Mouse (Mus musculus) myocyte (in vitro differentiated cells): Measurements from ENCODE around the gene Irf5. TPM values are rescaled to one million over a fixed set of nuclear protein-coding genes. Genes with fewer than 3 reads are reported as not detected.
"Not testable (repeated sequence)": the region's sequence is repeated elsewhere in the genome, so short reads cannot be mapped to it uniquely, and the experiment has no call there.

Experiments
- H3K27me3 ChIP-seq: one replicate; pipeline ENCODE4 v1.6.1; 2011; ENCODE audit not compliant: control insufficient read depth, insufficient read depth, insufficient read length
- H3K36me3 ChIP-seq: one replicate; pipeline ENCODE4 v1.6.1; 2011; ENCODE audit not compliant: control insufficient read depth, insufficient read depth
- H3K4me2 ChIP-seq: one replicate; pipeline ENCODE4 v1.6.1; 2011; ENCODE audit warnings: low read depth, control low read depth
- H3K4me3 ChIP-seq: one replicate; pipeline ENCODE4 v1.5.1; 2011; ENCODE audit warnings: mild to moderate bottlenecking, control low read depth, moderate library complexity
- H3K79me2 ChIP-seq: one replicate; pipeline ENCODE4 v1.6.1; 2011; ENCODE audit not compliant: control insufficient read depth, insufficient read depth
- H3ac ChIP-seq: one replicate; pipeline ENCODE4 v1.6.1; 2011; ENCODE audit not compliant: control insufficient read depth, insufficient read length
- CEBPB ChIP-seq: IDR thresholded peaks from 2 replicates; pipeline ENCODE4 v1.6.1; 2011; ENCODE audit warnings: mild to moderate bottlenecking, moderate library complexity; ENCODE audit not compliant: poor library complexity, insufficient read depth, severe bottlenecking
- E2F4 ChIP-seq: IDR thresholded peaks from one replicate; pipeline ENCODE4 v1.6.1; 2011; ENCODE audit warnings: mild to moderate bottlenecking, control low read depth, moderate library complexity; ENCODE audit not compliant: insufficient read depth
- MAX ChIP-seq: IDR thresholded peaks from one replicate; pipeline ENCODE4 v1.6.1; 2011; ENCODE audit warnings: low read depth, mild to moderate bottlenecking, control low read depth
- MYOD1 ChIP-seq, 3 experiments: IDR thresholded peaks; one replicate each; pipeline ENCODE4 v1.6.1; 2011; ENCODE audit warnings: control low read depth in 2 of 3, low read depth in 2 of 3, mild to moderate bottlenecking in 2 of 3, moderate library complexity in 1 of 3; ENCODE audit not compliant: insufficient read length in 2 of 3, control insufficient read depth in 1 of 3
- MYOG ChIP-seq, 3 experiments: IDR thresholded peaks; one replicate each; pipeline ENCODE4 v1.6.1; 2011; ENCODE audit warnings: control low read depth in 2 of 3, low read depth in 2 of 3, mild to moderate bottlenecking in 2 of 3; ENCODE audit not compliant: insufficient read length in 2 of 3, control insufficient read depth in 1 of 3, insufficient read depth in 1 of 3
- POLR2A ChIP-seq: IDR thresholded peaks from one replicate; pipeline ENCODE4 v1.6.1; 2011; ENCODE audit warnings: low read depth, mild to moderate bottlenecking, control low read depth, moderate library complexity; ENCODE audit not compliant: insufficient read length
- POLR2AphosphoS2 ChIP-seq: IDR thresholded peaks from one replicate; pipeline ENCODE4 v1.6.1; 2011; ENCODE audit warnings: low read depth, control low read depth; ENCODE audit not compliant: insufficient read length
- REST ChIP-seq: IDR thresholded peaks from one replicate; pipeline ENCODE4 v1.6.1; 2011; ENCODE audit warnings: mild to moderate bottlenecking, control low read depth, moderate library complexity; ENCODE audit not compliant: insufficient read depth, insufficient read length
- SRF ChIP-seq: IDR thresholded peaks from one replicate; pipeline ENCODE4 v1.6.1; 2011; ENCODE audit warnings: low read depth; ENCODE audit not compliant: control insufficient read depth, insufficient read length
- TCF12 ChIP-seq: IDR thresholded peaks from one replicate; pipeline ENCODE4 v1.6.1; 2011; ENCODE audit warnings: mild to moderate bottlenecking, control low read depth; ENCODE audit not compliant: poor library complexity, insufficient read depth, severe bottlenecking
- TCF3 ChIP-seq: IDR thresholded peaks from one replicate; pipeline ENCODE4 v1.6.1; 2011; ENCODE audit warnings: low read depth, control low read depth; ENCODE audit not compliant: insufficient read length
- USF1 ChIP-seq: IDR thresholded peaks from one replicate; pipeline ENCODE4 v1.6.1; 2011; ENCODE audit warnings: low read depth, mild to moderate bottlenecking, control low read depth, moderate library complexity
- polyA plus RNA-seq: library from polyadenylated mRNA; unstranded; fragments of >200 nt; fragmentation: generic; extraction: Trizol; gene quantifications from one replicate; pipeline ENCODE4 v1.2.1, GENCODE M21; 2012; ENCODE audit warnings: missing spikeins

Irf5 gene
- polyA plus RNA-seq, 1 experiment = 0.32 TPM

DNA sequence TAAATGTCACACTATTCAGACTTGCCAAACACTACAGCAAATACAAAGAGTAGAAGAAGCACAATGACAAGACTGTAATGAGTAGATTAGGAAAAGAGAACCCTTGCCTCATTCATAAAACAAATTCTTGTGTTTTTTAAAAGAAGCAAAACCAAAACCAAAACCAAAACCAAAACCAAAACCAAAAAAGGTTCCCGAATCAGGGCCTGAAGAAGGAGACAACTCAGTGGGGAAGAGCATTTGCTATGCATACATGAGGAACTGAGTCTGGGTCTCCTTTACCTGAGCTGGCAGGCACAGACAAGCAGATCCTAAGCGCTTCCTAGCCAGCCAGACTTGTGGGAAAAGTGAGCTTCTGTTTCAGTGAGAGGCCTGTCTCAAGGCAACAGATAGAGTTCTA is 30.7 kb downstream of the Irf5 start:
- Histone ChIP-seq H3K27me3 (no peaks in the 10 kb centered on the region), H3K79me2 (no peaks in the 10 kb centered on the region), H3ac (no peak overlapping the region), H3K36me3 (peaks cover 84% of the 10 kb centered on the region), H3K4me3 (no peak overlapping the region), H3K4me2 (no peak overlapping the region)
- no peak for TF ChIP-seq REST
- TF ChIP-seq MYOG (IDR thresholded peaks at IDR 0.05; ENCODE audit: control insufficient read depth in 1 of 3, insufficient read depth in 1 of 3, insufficient read length in 2 of 3, low read depth in 2 of 3) = no peak
- no peak for TF ChIP-seq USF1
- TF ChIP-seq MYOD1 (IDR thresholded peaks at IDR 0.05; ENCODE audit: control insufficient read depth in 1 of 3, insufficient read length in 2 of 3, low read depth in 2 of 3) = no peak
- no peak for TF ChIP-seq POLR2A
- TF ChIP-seq TCF3 = no peak
- TF ChIP-seq CEBPB = no peak
- TF ChIP-seq SRF = no peak
- no peak for TF ChIP-seq E2F4
- TF ChIP-seq POLR2AphosphoS2 = no peak
- TF ChIP-seq MAX = no peak
- no peak for TF ChIP-seq TCF12

DNA sequence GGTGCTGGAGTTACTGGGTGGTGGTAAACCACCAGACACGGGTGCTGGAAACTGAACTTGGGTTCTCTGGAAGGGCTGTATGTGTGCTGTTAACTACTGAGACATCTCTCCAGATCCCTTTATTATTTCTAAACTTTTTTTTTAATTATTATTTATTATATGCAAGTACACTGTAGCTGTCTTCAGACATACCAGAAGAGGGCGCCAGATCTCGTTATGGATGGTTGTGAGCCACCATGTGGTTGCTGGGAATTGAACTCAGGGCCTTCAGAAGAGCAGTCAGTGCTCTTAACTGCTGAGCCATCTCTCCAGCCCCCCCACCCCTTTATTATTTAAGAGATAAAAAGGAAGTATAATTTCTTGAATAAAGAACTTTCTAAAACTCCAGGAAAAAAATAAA is 50.0 kb downstream of the Irf5 start:
- H3K36me3 ChIP-seq = peaks cover 49% of the 10 kb centered on the region
- not testable (repeated sequence) for H3K79me2 ChIP-seq, H3ac ChIP-seq, H3K27me3 ChIP-seq, H3K4me2 ChIP-seq, H3K4me3 ChIP-seq

DNA sequence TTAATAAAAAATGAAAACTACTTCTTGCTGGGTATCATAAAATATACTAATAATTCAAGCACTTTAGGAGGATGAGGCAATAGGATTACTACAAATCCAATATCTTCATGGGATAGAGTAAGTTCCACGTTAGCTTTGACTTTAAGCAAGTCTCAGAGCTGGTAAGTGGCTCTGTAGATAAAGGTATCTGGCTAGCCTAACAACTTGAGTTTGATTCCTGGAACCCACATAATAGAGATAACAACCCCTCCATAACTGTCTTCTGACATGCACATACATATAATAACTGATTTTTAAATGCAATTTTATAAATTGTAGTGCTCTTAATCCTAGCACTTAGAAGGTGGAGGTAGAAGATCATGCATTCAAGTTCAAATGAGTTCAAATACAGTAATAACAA is 54.3 kb downstream of the Irf5 start:
- Histone ChIP-seq H3K4me3 (no peak overlapping the region), H3K79me2 (no peaks in the 10 kb centered on the region), H3K27me3 (no peaks in the 10 kb centered on the region), H3K36me3 (peaks cover 53% of the 10 kb centered on the region), H3ac (no peak overlapping the region), H3K4me2 (no peak overlapping the region)
- no peak for TF ChIP-seq CEBPB
- TF ChIP-seq USF1 = no peak
- TF ChIP-seq MAX = no peak
- no peak for TF ChIP-seq E2F4
- no peak for TF ChIP-seq SRF
- TF ChIP-seq MYOD1 (IDR thresholded peaks at IDR 0.05; ENCODE audit: control insufficient read depth in 1 of 3, insufficient read length in 2 of 3, low read depth in 2 of 3) = no peak
- TF ChIP-seq REST = no peak
- TF ChIP-seq POLR2AphosphoS2 = no peak
- TF ChIP-seq MYOG (IDR thresholded peaks at IDR 0.05; ENCODE audit: control insufficient read depth in 1 of 3, insufficient read depth in 1 of 3, insufficient read length in 2 of 3, low read depth in 2 of 3) = no peak
- no peak for TF ChIP-seq TCF12
- TF ChIP-seq POLR2A = no peak
- TF ChIP-seq TCF3 = no peak

DNA sequence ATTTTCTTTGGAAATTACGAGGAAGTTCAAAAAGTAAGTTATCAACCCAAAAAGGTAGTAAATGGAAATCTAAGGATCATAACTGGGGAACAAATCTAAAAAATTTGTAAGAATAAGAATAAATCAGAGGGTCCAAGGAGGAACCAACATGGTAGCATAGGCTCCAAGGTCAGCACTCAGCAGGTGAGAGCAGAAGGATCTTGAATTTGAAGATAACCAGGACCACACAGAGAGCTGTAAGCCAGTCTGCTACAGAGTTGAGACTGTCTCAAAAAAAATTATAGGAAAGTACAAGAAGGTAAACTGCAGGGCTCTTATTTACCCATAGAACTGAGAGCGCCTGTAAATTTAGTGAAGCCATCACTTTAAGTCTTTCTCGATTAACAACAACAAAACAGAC is 54.8 kb downstream of the Irf5 start:
- H3K27me3 ChIP-seq = no peaks in the 10 kb centered on the region
- TF ChIP-seq REST = no peak
- TF ChIP-seq CEBPB = no peak
- TF ChIP-seq TCF12 = no peak
- no peak for TF ChIP-seq SRF
- no peak for TF ChIP-seq TCF3
- TF ChIP-seq POLR2AphosphoS2 = no peak
- no peak for TF ChIP-seq USF1
- no peak for TF ChIP-seq MYOD1 (IDR thresholded peaks at IDR 0.05; ENCODE audit: control insufficient read depth in 1 of 3, insufficient read length in 2 of 3, low read depth in 2 of 3)
- no peak for TF ChIP-seq E2F4
- TF ChIP-seq MAX = no peak
- TF ChIP-seq MYOG (IDR thresholded peaks at IDR 0.05; ENCODE audit: control insufficient read depth in 1 of 3, insufficient read depth in 1 of 3, insufficient read length in 2 of 3, low read depth in 2 of 3) = no peak
- H3K4me2 ChIP-seq = no peak overlapping the region
- H3K4me3 ChIP-seq = no peak overlapping the region
- no peak overlapping the region for H3ac ChIP-seq
- H3K36me3 ChIP-seq = peaks cover 54% of the 10 kb centered on the region
- no peaks in the 10 kb centered on the region for H3K79me2 ChIP-seq

Other genes starting within 250 kb of the Irf5 start
- gene Fam71f2, start 247.0 kb upstream of the Irf5 start, polyA plus RNA-seq = 0.47 TPM
- gene Fam71f1, start 207.5 kb upstream of the Irf5 start, polyA plus RNA-seq = 0.47 TPM
- gene Calu, start 178.6 kb upstream of the Irf5 start, polyA plus RNA-seq = 183 TPM
- 0.17 TPM for gene Opn1sw, start 138.2 kb upstream of the Irf5 start, polyA plus RNA-seq
- 16.7 TPM for gene Ccdc136, start 130.3 kb upstream of the Irf5 start, polyA plus RNA-seq
- 268 TPM for gene Flnc, start 93.4 kb upstream of the Irf5 start, polyA plus RNA-seq
- 242 TPM for gene Atp6v1f, start 58.9 kb upstream of the Irf5 start, polyA plus RNA-seq
- gene Atp6v1fnb, start 55.2 kb upstream of the Irf5 start, polyA plus RNA-seq = not detected
- 0.26 TPM for gene Kcp, start 18.7 kb upstream of the Irf5 start, polyA plus RNA-seq
- gene Tnpo3, start 83.3 kb downstream of the Irf5 start, polyA plus RNA-seq = 25.6 TPM
- gene Tspan33, start 167.6 kb downstream of the Irf5 start, polyA plus RNA-seq = 8.6 TPM
- 30.2 TPM for gene Smo, start 208.9 kb downstream of the Irf5 start, polyA plus RNA-seq
- gene Ahcyl2, start 241.4 kb downstream of the Irf5 start, polyA plus RNA-seq = 10.1 TPM